Comparison of ENCODE assay signal across 11 mouse cellular contexts in the genomic region with DNA sequence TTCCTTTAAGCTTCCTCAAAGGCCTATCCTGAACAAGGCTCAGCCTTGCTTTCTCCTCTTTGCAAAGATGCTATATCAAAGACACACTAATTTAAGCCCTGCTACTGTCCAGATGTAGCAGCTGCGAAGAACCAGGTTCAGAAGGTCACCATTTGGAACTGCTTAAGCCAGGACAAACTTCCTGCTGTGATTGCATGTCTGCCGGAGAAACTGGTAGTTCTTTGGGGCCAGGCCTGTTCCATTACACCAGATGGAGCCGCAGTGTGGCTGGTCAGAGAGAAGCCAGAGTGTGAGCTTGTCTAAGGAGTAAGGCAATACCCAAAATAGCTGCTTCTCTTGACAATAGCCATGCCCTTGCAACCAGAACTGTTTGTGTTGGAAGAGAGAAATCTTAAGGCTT.
DNase-seq lines count a peak whose midpoint lies in the region; ATAC-seq and TF ChIP-seq lines count a peak whose summit lies in the region.
"Had no signal": no experiment of that assay in that cellular context is flagged by ENCODE, and none has a peak within 500 bp of the region (broad histone marks: within the 10 kb centered on the region; RNA-seq: fewer than 3 reads in every experiment).

No protein-coding gene starts in this region.

- 0 out of 2 replicates have a peak, but pooled peaks cover 2% of the 10 kb centered on the region for H3K4me1 ChIP-seq in stomach, embryonic 14.5 days (ENCODE audit: control insufficient read depth, insufficient read depth, low read length)
- no peaks in the 10 kb centered on the region for H3K4me1 ChIP-seq in stomach, postnatal 0 days (replicated peaks; ENCODE audit: control insufficient read depth, insufficient read depth)
- H3K4me1 ChIP-seq in heart, embryonic 11.5 days (ENCODE audit: control insufficient read depth, insufficient read depth, low read length) = peaks cover 37% of the 10 kb centered on the region
- H3K4me1 ChIP-seq: embryonic facial prominence, embryonic 13.5 days had no signal

- H3K27me3 ChIP-seq in stomach, embryonic 14.5 days (ENCODE audit: control insufficient read depth, insufficient read depth, low read length) = no peaks in the 10 kb centered on the region
- no peaks in the 10 kb centered on the region for H3K27me3 ChIP-seq in stomach, postnatal 0 days (ENCODE audit: control insufficient read depth, insufficient read depth, low read length)
- no peaks in the 10 kb centered on the region for H3K27me3 ChIP-seq in heart, embryonic 11.5 days (ENCODE audit: control insufficient read depth, insufficient read depth, low read length)
- H3K27me3 ChIP-seq: embryonic facial prominence, embryonic 13.5 days; limb, embryonic 13.5 days had no signal

- no peak overlapping the region for H3K4me2 ChIP-seq in stomach, embryonic 14.5 days (replicated peaks; ENCODE audit: low read depth, low read length)
- no peak overlapping the region for H3K4me2 ChIP-seq in stomach, postnatal 0 days (replicated peaks; ENCODE audit: low read depth)
- H3K4me2 ChIP-seq in heart, embryonic 11.5 days = no peak overlapping the region
- H3K4me2 ChIP-seq: embryonic facial prominence, embryonic 13.5 days; limb, embryonic 13.5 days had no signal

- no peak overlapping the region for H3K4me3 ChIP-seq in stomach, embryonic 14.5 days (ENCODE audit: low read depth, low read length)
- H3K4me3 ChIP-seq in stomach, postnatal 0 days (ENCODE audit: low read depth, low read length) = no peak overlapping the region
- H3K4me3 ChIP-seq in heart, embryonic 11.5 days (ENCODE audit: low read depth, low read length) = no peak overlapping the region
- H3K4me3 ChIP-seq: embryonic facial prominence, embryonic 13.5 days; limb, embryonic 13.5 days had no signal

- DNase-seq in gastrocnemius, adult 18-20 months (ENCODE audit: low spot score) = peak; percentile 41
- no peak for DNase-seq in gastrocnemius, postnatal 36 days
- no peak for DNase-seq in stomach, postnatal 0 days (ENCODE audit: low spot score)
- DNase-seq in retina, embryonic 14.5 days (ENCODE audit: low spot score) = no peak
- no peak for DNase-seq in urinary bladder, postnatal 4 days (ENCODE audit: low spot score in 2 of 2)
- DNase-seq in right cerebral cortex, adult 2 months (ENCODE audit: low spot score in 2 of 2) = no peak
- DNase-seq: midbrain, embryonic 14.5 days had no signal

- no peak overlapping the region for H3K27ac ChIP-seq in stomach, embryonic 14.5 days (ENCODE audit: low read length)
- no peak overlapping the region for H3K27ac ChIP-seq in stomach, postnatal 0 days (replicated peaks)
- H3K27ac ChIP-seq in heart, embryonic 11.5 days (ENCODE audit: low read depth, low read length) = peak overlapping the region; percentile 89
- H3K27ac ChIP-seq: embryonic facial prominence, embryonic 13.5 days; limb, embryonic 13.5 days had no signal

- H3K9me3 ChIP-seq in stomach, embryonic 14.5 days (ENCODE audit: control insufficient read depth, low read depth, low read length) = no peaks in the 10 kb centered on the region
- no peaks in the 10 kb centered on the region for H3K9me3 ChIP-seq in stomach, postnatal 0 days (ENCODE audit: control insufficient read depth, low read length)
- no peaks in the 10 kb centered on the region for H3K9me3 ChIP-seq in heart, embryonic 11.5 days (replicated peaks; ENCODE audit: control insufficient read depth, low read length)
- H3K9me3 ChIP-seq: embryonic facial prominence, embryonic 13.5 days; limb, embryonic 13.5 days had no signal

- no peak for TF ChIP-seq CTCF in stomach, postnatal 0 days (IDR thresholded peaks at IDR 0.05; ENCODE audit: low read depth)

- WGBS in stomach, embryonic 14.5 days = 28% methylated on average over 3 of the region's 3 CpGs
- WGBS in stomach, postnatal 0 days = 43% methylated on average over 3 of the region's 3 CpGs
- WGBS in heart, embryonic 11.5 days (ENCODE audit: insufficient replicate concordance) = 10% methylated on average over 3 of the region's 3 CpGs

- no peak for TF ChIP-seq EP300 in stomach, postnatal 0 days (optimal IDR thresholded peaks at IDR 0.05)

- intact Hi-C loops in gastrocnemius, postnatal 36 days (cut with DNase I) = no loop called here

- H3K36me3 ChIP-seq in stomach, embryonic 14.5 days (ENCODE audit: control insufficient read depth, insufficient read depth, low read length) = no peaks in the 10 kb centered on the region
- no peaks in the 10 kb centered on the region for H3K36me3 ChIP-seq in stomach, postnatal 0 days (ENCODE audit: control insufficient read depth, insufficient read depth, low read length)
- H3K36me3 ChIP-seq in heart, embryonic 11.5 days (ENCODE audit: control insufficient read depth, insufficient read depth, low read length) = no peaks in the 10 kb centered on the region
- H3K36me3 ChIP-seq: embryonic facial prominence, embryonic 13.5 days; limb, embryonic 13.5 days had no signal

- H3K9ac ChIP-seq in stomach, embryonic 14.5 days (replicated peaks; ENCODE audit: low read depth, low read length) = no peak overlapping the region
- H3K9ac ChIP-seq in stomach, postnatal 0 days (ENCODE audit: low read length) = no peak overlapping the region
- 0 out of 2 replicates have a peak overlapping the region, but pooled peaks have one; percentile 16 for H3K9ac ChIP-seq in heart, embryonic 11.5 days (ENCODE audit: low read depth, low read length)
- H3K9ac ChIP-seq: embryonic facial prominence, embryonic 13.5 days; limb, embryonic 13.5 days had no signal

- ATAC-seq in stomach, embryonic 14.5 days (ENCODE audit: insufficient number of reproducible peaks, insufficient read depth, low FRiP score, low read depth) = peak; percentile 46; the same call in 1 of the 2 replicates
- no peak for ATAC-seq in stomach, postnatal 0 days (ENCODE audit: low FRiP score, low TSS enrichment)
- 0 out of 2 replicates have a peak, but pooled peaks have one; percentile 45 for ATAC-seq in heart, embryonic 11.5 days (replicated peaks; ENCODE audit: insufficient number of reproducible peaks, low FRiP score, low TSS enrichment)
